Mouse (Mus musculus): ENCODE data around the gene Dock4. TPM values are rescaled to one million over a fixed set of nuclear protein-coding genes. Genes with fewer than 3 reads are reported as not detected.
A peak's percentile ranks its signal among the peaks of the same experiment; 100 is the strongest.

Gene Dock4
- polyA plus RNA-seq, 1 experiment = 2.6 TPM

- Histone ChIP-seq H3K4me3 (ENCODE audit: insufficient read depth, low read depth, low read length) (no peak overlapping the region), H3K4me1 (ENCODE audit: control insufficient read depth, insufficient read depth, insufficient read length, low read length) (no peaks in the 10 kb centered on the region; the same call in 1 of the 2 replicates), H3K27ac (replicated peaks; ENCODE audit: low read depth, low read length) (no peak overlapping the region)
Observed at GRCm38 (mm10) chr12:40714288-40714687, 268.5 kb downstream of the Dock4 start.

GRCm38 (mm10) chr12:40715174-40715573 lies 269.4 kb downstream of the Dock4 start:
- no peaks in the 10 kb centered on the region; the same call in 1 of the 2 replicates for H3K4me1 ChIP-seq (ENCODE audit: control insufficient read depth, insufficient read depth, insufficient read length, low read length)
- no peak overlapping the region for H3K27ac ChIP-seq (replicated peaks; ENCODE audit: low read depth, low read length)
- H3K4me3 ChIP-seq (ENCODE audit: insufficient read depth, low read depth, low read length) = no peak overlapping the region

GRCm38 (mm10) chr12:40728373-40728772 lies 282.6 kb downstream of the Dock4 start:
- Histone ChIP-seq H3K27ac (replicated peaks; ENCODE audit: low read depth, low read length) (no peak overlapping the region), H3K4me1 (ENCODE audit: control insufficient read depth, insufficient read depth, insufficient read length, low read length) (no peaks in the 10 kb centered on the region), H3K4me3 (ENCODE audit: insufficient read depth, low read depth, low read length) (no peak overlapping the region)

GRCm38 (mm10) chr12:40730756-40731155 lies 285.0 kb downstream of the Dock4 start:
- H3K27ac ChIP-seq (replicated peaks; ENCODE audit: low read depth, low read length) = no peak overlapping the region
- H3K4me3 ChIP-seq (ENCODE audit: insufficient read depth, low read depth, low read length) = no peak overlapping the region
- no peaks in the 10 kb centered on the region for H3K4me1 ChIP-seq (ENCODE audit: control insufficient read depth, insufficient read depth, insufficient read length, low read length)

- Histone ChIP-seq H3K4me3 (ENCODE audit: insufficient read depth, low read depth, low read length) (no peak overlapping the region), H3K4me1 (ENCODE audit: control insufficient read depth, insufficient read depth, insufficient read length, low read length) (peaks cover 3% of the 10 kb centered on the region; the same call in 1 of the 2 replicates), H3K27ac (replicated peaks; ENCODE audit: low read depth, low read length) (no peak overlapping the region)
Observed at GRCm38 (mm10) chr12:40745501-40745900, 299.7 kb downstream of the Dock4 start.

GRCm38 (mm10) chr12:40746081-40746480 lies 300.3 kb downstream of the Dock4 start:
- H3K27ac ChIP-seq (replicated peaks; ENCODE audit: low read depth, low read length) = no peak overlapping the region
- H3K4me3 ChIP-seq (ENCODE audit: insufficient read depth, low read depth, low read length) = no peak overlapping the region
- peaks cover 3% of the 10 kb centered on the region; the same call in 1 of the 2 replicates for H3K4me1 ChIP-seq (ENCODE audit: control insufficient read depth, insufficient read depth, insufficient read length, low read length)

GRCm38 (mm10) chr12:40759281-40759680 lies 313.5 kb downstream of the Dock4 start:
- Histone ChIP-seq H3K4me1 (ENCODE audit: control insufficient read depth, insufficient read depth, insufficient read length, low read length) (no peaks in the 10 kb centered on the region), H3K27ac (replicated peaks; ENCODE audit: low read depth, low read length) (no peak overlapping the region), H3K4me3 (ENCODE audit: insufficient read depth, low read depth, low read length) (no peak overlapping the region)

GRCm38 (mm10) chr12:40767258-40767816 lies 321.6 kb downstream of the Dock4 start:
- no peaks in the 10 kb centered on the region for H3K4me1 ChIP-seq (ENCODE audit: control insufficient read depth, insufficient read depth, insufficient read length, low read length)
- no peak overlapping the region for H3K27ac ChIP-seq (replicated peaks; ENCODE audit: low read depth, low read length)
- H3K4me3 ChIP-seq (ENCODE audit: insufficient read depth, low read depth, low read length) = no peak overlapping the region

- H3K4me1 ChIP-seq (ENCODE audit: control insufficient read depth, insufficient read depth, insufficient read length, low read length) = no peaks in the 10 kb centered on the region
- H3K27ac ChIP-seq (replicated peaks; ENCODE audit: low read depth, low read length) = no peak overlapping the region
- no peak overlapping the region for H3K4me3 ChIP-seq (ENCODE audit: insufficient read depth, low read depth, low read length)
Observed at GRCm38 (mm10) chr12:40773091-40773490, 327.3 kb downstream of the Dock4 start.

- Histone ChIP-seq H3K27ac (replicated peaks; ENCODE audit: low read depth, low read length) (no peak overlapping the region), H3K4me3 (ENCODE audit: insufficient read depth, low read depth, low read length) (no peak overlapping the region), H3K4me1 (ENCODE audit: control insufficient read depth, insufficient read depth, insufficient read length, low read length) (no peaks in the 10 kb centered on the region)
Observed at GRCm38 (mm10) chr12:40781554-40781953, 335.8 kb downstream of the Dock4 start.

- peak overlapping the region; percentile 54 for H3K27ac ChIP-seq (replicated peaks; ENCODE audit: low read depth, low read length)
- H3K4me3 ChIP-seq (ENCODE audit: insufficient read depth, low read depth, low read length) = no peak overlapping the region
- H3K4me1 ChIP-seq (ENCODE audit: control insufficient read depth, insufficient read depth, insufficient read length, low read length) = peaks cover 6% of the 10 kb centered on the region; the same call in 1 of the 2 replicates
Observed at GRCm38 (mm10) chr12:40788621-40789111, 342.9 kb downstream of the Dock4 start.

- no peak overlapping the region for H3K4me3 ChIP-seq (ENCODE audit: insufficient read depth, low read depth, low read length)
- peaks cover 6% of the 10 kb centered on the region; the same call in 1 of the 2 replicates for H3K4me1 ChIP-seq (ENCODE audit: control insufficient read depth, insufficient read depth, insufficient read length, low read length)
- H3K27ac ChIP-seq (replicated peaks; ENCODE audit: low read depth, low read length) = peak overlapping the region; percentile 54; the same call in 1 of the 2 replicates
Observed at GRCm38 (mm10) chr12:40789379-40790361, 343.9 kb downstream of the Dock4 start.

GRCm38 (mm10) chr12:40791221-40791620 lies 345.5 kb downstream of the Dock4 start:
- no peak overlapping the region for H3K27ac ChIP-seq (replicated peaks; ENCODE audit: low read depth, low read length)
- H3K4me1 ChIP-seq (ENCODE audit: control insufficient read depth, insufficient read depth, insufficient read length, low read length) = peaks cover 6% of the 10 kb centered on the region; the same call in 1 of the 2 replicates
- no peak overlapping the region for H3K4me3 ChIP-seq (ENCODE audit: insufficient read depth, low read depth, low read length)

GRCm38 (mm10) chr12:40792184-40792650 lies 346.5 kb downstream of the Dock4 start:
- Histone ChIP-seq H3K27ac (replicated peaks; ENCODE audit: low read depth, low read length) (no peak overlapping the region), H3K4me3 (ENCODE audit: insufficient read depth, low read depth, low read length) (no peak overlapping the region), H3K4me1 (ENCODE audit: control insufficient read depth, insufficient read depth, insufficient read length, low read length) (peaks cover 6% of the 10 kb centered on the region; the same call in 1 of the 2 replicates)

- no peak overlapping the region for H3K27ac ChIP-seq (replicated peaks; ENCODE audit: low read depth, low read length)
- no peak overlapping the region for H3K4me3 ChIP-seq (ENCODE audit: insufficient read depth, low read depth, low read length)
- no peaks in the 10 kb centered on the region; the same call in 1 of the 2 replicates for H3K4me1 ChIP-seq (ENCODE audit: control insufficient read depth, insufficient read depth, insufficient read length, low read length)
Observed at GRCm38 (mm10) chr12:40794066-40794465, 348.3 kb downstream of the Dock4 start.
